Mouse (Mus musculus): ENCODE measurements around the gene Vsnl1. TPM values are rescaled to one million over a fixed set of nuclear protein-coding genes. Genes with fewer than 3 reads are reported as not detected.
A peak's percentile ranks its signal among the peaks of the same experiment; 100 is the strongest.

The Vsnl1 gene
- polyA plus RNA-seq, 1 experiment from 2014 or later = 8.3 TPM

- H3K4me2 ChIP-seq (replicated peaks; ENCODE audit: low read depth, low read length) = no peak overlapping the region
- TF ChIP-seq EP300 (IDR thresholded peaks at IDR 0.05) (no peak), CTCF (IDR thresholded peaks at IDR 0.05) (no peak)
- no peaks in the 10 kb centered on the region for H3K9me3 ChIP-seq (ENCODE audit: low read length)
- H3K4me3 ChIP-seq (ENCODE audit: low read depth, low read length) = no peak overlapping the region
- ATAC-seq = no peak
- DNase-seq (ENCODE audit: low spot score) = no peak
- no peaks in the 10 kb centered on the region for H3K27me3 ChIP-seq (replicated peaks; ENCODE audit: insufficient read depth, low read length)
- no peaks in the 10 kb centered on the region for H3K4me1 ChIP-seq (ENCODE audit: insufficient read depth, low read depth, low read length)
- no peak overlapping the region for H3K27ac ChIP-seq (ENCODE audit: low read length)
- 46% methylated on average over 6 of the region's 6 CpGs for WGBS
- H3K36me3 ChIP-seq (ENCODE audit: insufficient read depth, low read length) = no peaks in the 10 kb centered on the region
- no peak overlapping the region for H3K9ac ChIP-seq (replicated peaks; ENCODE audit: low read depth)
Observed at GRCm38 (mm10) chr12:11364870-11365269, 71.5 kb downstream of the Vsnl1 start.

- H3K9me3 ChIP-seq (ENCODE audit: low read length) = no peaks in the 10 kb centered on the region
- no peaks in the 10 kb centered on the region for H3K36me3 ChIP-seq (ENCODE audit: insufficient read depth, low read length)
- no peaks in the 10 kb centered on the region for H3K27me3 ChIP-seq (replicated peaks; ENCODE audit: insufficient read depth, low read length)
- no peak overlapping the region for H3K4me3 ChIP-seq (ENCODE audit: low read depth, low read length)
- no peak overlapping the region for H3K9ac ChIP-seq (replicated peaks; ENCODE audit: low read depth)
- H3K4me2 ChIP-seq (replicated peaks; ENCODE audit: low read depth, low read length) = no peak overlapping the region
- DNase-seq (ENCODE audit: low spot score) = no peak
- H3K27ac ChIP-seq (ENCODE audit: low read length) = no peak overlapping the region
- TF ChIP-seq CTCF (IDR thresholded peaks at IDR 0.05) (no peak), EP300 (IDR thresholded peaks at IDR 0.05) (no peak)
- no peak for ATAC-seq
- H3K4me1 ChIP-seq (ENCODE audit: insufficient read depth, low read depth, low read length) = no peaks in the 10 kb centered on the region
- WGBS = 88% methylated on average over 6 of the region's 6 CpGs
Observed at GRCm38 (mm10) chr12:11362435-11362834, 74.0 kb downstream of the Vsnl1 start.

- WGBS = 29% methylated on average over 5 of the region's 5 CpGs
- H3K36me3 ChIP-seq (ENCODE audit: insufficient read depth, low read length) = no peaks in the 10 kb centered on the region
- no peak overlapping the region for H3K4me3 ChIP-seq (ENCODE audit: low read depth, low read length)
- no peaks in the 10 kb centered on the region for H3K4me1 ChIP-seq (ENCODE audit: insufficient read depth, low read depth, low read length)
- ATAC-seq = no peak
- no peaks in the 10 kb centered on the region for H3K27me3 ChIP-seq (replicated peaks; ENCODE audit: insufficient read depth, low read length)
- peak; percentile 69 for DNase-seq (ENCODE audit: low spot score)
- no peak overlapping the region for H3K4me2 ChIP-seq (replicated peaks; ENCODE audit: low read depth, low read length)
- no peak overlapping the region for H3K27ac ChIP-seq (ENCODE audit: low read length)
- TF ChIP-seq EP300 (IDR thresholded peaks at IDR 0.05) (no peak), CTCF (IDR thresholded peaks at IDR 0.05) (peak; percentile 81)
- H3K9ac ChIP-seq (replicated peaks; ENCODE audit: low read depth) = no peak overlapping the region
- H3K9me3 ChIP-seq (ENCODE audit: low read length) = no peaks in the 10 kb centered on the region
Observed at GRCm38 (mm10) chr12:11350895-11351294, 85.5 kb downstream of the Vsnl1 start.

GRCm38 (mm10) chr12:11349870-11350269 lies 86.5 kb downstream of the Vsnl1 start:
- WGBS = 35% methylated on average over 5 of the region's 5 CpGs
- no peaks in the 10 kb centered on the region for H3K27me3 ChIP-seq (replicated peaks; ENCODE audit: insufficient read depth, low read length)
- H3K27ac ChIP-seq (ENCODE audit: low read length) = no peak overlapping the region
- H3K4me1 ChIP-seq (ENCODE audit: insufficient read depth, low read depth, low read length) = no peaks in the 10 kb centered on the region
- H3K4me3 ChIP-seq (ENCODE audit: low read depth, low read length) = no peak overlapping the region
- no peaks in the 10 kb centered on the region for H3K36me3 ChIP-seq (ENCODE audit: insufficient read depth, low read length)
- ATAC-seq (no peak), DNase-seq (ENCODE audit: low spot score) (no peak)
- no peaks in the 10 kb centered on the region for H3K9me3 ChIP-seq (ENCODE audit: low read length)
- no peak overlapping the region for H3K4me2 ChIP-seq (replicated peaks; ENCODE audit: low read depth, low read length)
- TF ChIP-seq EP300 (IDR thresholded peaks at IDR 0.05) (no peak), CTCF (IDR thresholded peaks at IDR 0.05) (no peak)
- H3K9ac ChIP-seq (replicated peaks; ENCODE audit: low read depth) = no peak overlapping the region

- no peak for DNase-seq (ENCODE audit: low spot score)
- H3K36me3 ChIP-seq (ENCODE audit: insufficient read depth, low read length) = no peaks in the 10 kb centered on the region
- TF ChIP-seq CTCF (IDR thresholded peaks at IDR 0.05) (no peak), EP300 (IDR thresholded peaks at IDR 0.05) (no peak)
- H3K4me3 ChIP-seq (ENCODE audit: low read depth, low read length) = no peak overlapping the region
- H3K27me3 ChIP-seq (replicated peaks; ENCODE audit: insufficient read depth, low read length) = no peaks in the 10 kb centered on the region
- no peak for ATAC-seq
- H3K4me2 ChIP-seq (replicated peaks; ENCODE audit: low read depth, low read length) = no peak overlapping the region
- H3K9ac ChIP-seq (replicated peaks; ENCODE audit: low read depth) = no peak overlapping the region
- 13% methylated on average over 1 of the region's 1 CpGs for WGBS
- no peaks in the 10 kb centered on the region for H3K4me1 ChIP-seq (ENCODE audit: insufficient read depth, low read depth, low read length)
- no peaks in the 10 kb centered on the region for H3K9me3 ChIP-seq (ENCODE audit: low read length)
- no peak overlapping the region for H3K27ac ChIP-seq (ENCODE audit: low read length)
Observed at GRCm38 (mm10) chr12:11348423-11348822, 88.0 kb downstream of the Vsnl1 start.

GRCm38 (mm10) chr12:11345963-11346362 lies 90.5 kb downstream of the Vsnl1 start:
- no peak for TF ChIP-seq CTCF (IDR thresholded peaks at IDR 0.05)
- no peak for TF ChIP-seq EP300 (IDR thresholded peaks at IDR 0.05)
- H3K27ac ChIP-seq (ENCODE audit: low read length) = no peak overlapping the region
- WGBS = 50% methylated on average over 2 of the region's 2 CpGs
- H3K27me3 ChIP-seq (replicated peaks; ENCODE audit: insufficient read depth, low read length) = no peaks in the 10 kb centered on the region
- H3K9me3 ChIP-seq (ENCODE audit: low read length) = no peaks in the 10 kb centered on the region
- H3K9ac ChIP-seq (replicated peaks; ENCODE audit: low read depth) = no peak overlapping the region
- no peak for ATAC-seq
- no peaks in the 10 kb centered on the region for H3K36me3 ChIP-seq (ENCODE audit: insufficient read depth, low read length)
- no peak overlapping the region for H3K4me2 ChIP-seq (replicated peaks; ENCODE audit: low read depth, low read length)
- no peaks in the 10 kb centered on the region for H3K4me1 ChIP-seq (ENCODE audit: insufficient read depth, low read depth, low read length)
- no peak for DNase-seq (ENCODE audit: low spot score)
- H3K4me3 ChIP-seq (ENCODE audit: low read depth, low read length) = no peak overlapping the region

- H3K27ac ChIP-seq (ENCODE audit: low read length) = no peak overlapping the region
- WGBS = 66% methylated on average over 6 of the region's 6 CpGs
- ATAC-seq (no peak), DNase-seq (ENCODE audit: low spot score) (no peak)
- no peaks in the 10 kb centered on the region for H3K36me3 ChIP-seq (ENCODE audit: insufficient read depth, low read length)
- no peaks in the 10 kb centered on the region for H3K4me1 ChIP-seq (ENCODE audit: insufficient read depth, low read depth, low read length)
- no peaks in the 10 kb centered on the region for H3K9me3 ChIP-seq (ENCODE audit: low read length)
- TF ChIP-seq CTCF (IDR thresholded peaks at IDR 0.05) = no peak
- TF ChIP-seq EP300 (IDR thresholded peaks at IDR 0.05) = no peak
- no peak overlapping the region for H3K4me3 ChIP-seq (ENCODE audit: low read depth, low read length)
- no peak overlapping the region for H3K9ac ChIP-seq (replicated peaks; ENCODE audit: low read depth)
- H3K4me2 ChIP-seq (replicated peaks; ENCODE audit: low read depth, low read length) = no peak overlapping the region
- no peaks in the 10 kb centered on the region for H3K27me3 ChIP-seq (replicated peaks; ENCODE audit: insufficient read depth, low read length)
Observed at GRCm38 (mm10) chr12:11342020-11342600, 94.3 kb downstream of the Vsnl1 start.
